Mouse (Mus musculus): ENCODE measurements around the gene Ces3a. TPM values are rescaled to one million over a fixed set of nuclear protein-coding genes. Genes with fewer than 3 reads are reported as not detected.
"Not testable (repeated sequence)": the region's sequence is repeated elsewhere in the genome, so short reads cannot be mapped to it uniquely, and the experiment has no call there.

Gene Ces3a
- total RNA-seq, 2 experiments from 2014 or later: not detected

- intact Hi-C loops (cut with DNase I); DNase-seq: not testable (repeated sequence)
Measured at GRCm38 (mm10) chr8:105088166-105088565, 39.8 kb downstream of the Ces3a start.

GRCm38 (mm10) chr8:105088581-105088980 is 40.2 kb downstream of the Ces3a start:
- intact Hi-C loops (cut with DNase I): no loop called here

GRCm38 (mm10) chr8:105093992-105094391 is 45.6 kb downstream of the Ces3a start:
- intact Hi-C loops (cut with DNase I): no loop called here
- DNase-seq: no peak

More at GRCm38 (mm10) chr8:105088581-105088980, 40.2 kb downstream of the Ces3a start:
- DNase-seq: no peak

DNA sequence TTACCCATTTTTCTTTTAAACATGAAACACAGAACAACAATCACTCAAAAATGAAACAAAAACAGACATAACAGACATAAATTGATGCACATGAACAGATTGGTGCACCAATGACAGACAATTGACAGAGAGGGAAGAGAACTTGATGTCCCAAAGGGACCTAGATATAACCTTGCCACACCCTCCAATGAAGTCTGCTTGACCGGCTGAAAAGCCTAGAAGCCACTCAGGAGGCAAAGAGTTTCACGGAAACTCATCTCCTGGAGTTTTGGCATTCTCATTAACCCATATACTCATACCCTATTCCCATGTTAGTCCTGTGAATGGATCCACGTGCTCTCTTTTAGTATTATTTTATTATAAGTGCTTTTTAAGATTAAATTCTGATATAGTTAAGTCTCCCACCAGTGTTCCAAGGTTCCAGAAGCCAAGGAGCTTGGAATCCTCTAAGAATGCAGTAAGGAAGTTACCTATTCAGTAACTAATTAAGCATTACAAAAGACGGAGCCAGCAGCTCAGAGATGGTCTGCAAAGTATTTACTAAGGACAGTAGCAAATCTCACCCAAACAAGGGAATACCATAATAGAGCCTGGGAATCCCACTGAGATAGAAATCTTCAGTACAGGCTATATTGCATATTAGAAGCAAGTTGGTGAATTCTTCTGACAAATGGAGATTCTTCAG is 53.8 kb downstream of the Ces3a start:
- DNase-seq; intact Hi-C loops (cut with DNase I): not testable (repeated sequence)

DNA sequence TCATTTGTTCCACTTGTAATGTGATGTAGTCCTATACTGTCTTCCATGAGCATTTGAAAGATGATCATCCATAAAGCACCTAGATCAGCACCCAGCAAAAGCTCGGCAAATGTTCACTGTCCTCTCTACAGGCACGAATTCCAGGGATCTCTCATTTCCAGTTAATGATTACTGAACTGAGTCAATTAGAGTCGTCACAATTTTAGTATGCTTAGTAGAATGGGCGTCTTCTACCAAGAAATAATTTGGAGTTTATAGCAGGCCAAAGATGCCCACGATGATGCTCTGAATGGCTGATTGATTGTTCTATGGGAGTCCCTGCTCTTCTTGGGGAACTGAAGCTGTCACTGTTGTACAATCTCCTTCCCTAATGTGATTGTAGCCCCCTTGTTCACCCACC is 55.3 kb downstream of the Ces3a start:
- DNase-seq; intact Hi-C loops (cut with DNase I): not testable (repeated sequence)

- intact Hi-C loops (cut with DNase I): no loop called here
- DNase-seq: no peak
Measured at GRCm38 (mm10) chr8:105104220-105104619, 55.8 kb downstream of the Ces3a start.

Other genes with a start within 250 kb of the Ces3a start
- under 1 TPM; 0.22 to 0.28 TPM for gene Ces2b, start 217.0 kb upstream of the Ces3a start, total RNA-seq (2021)
- not detected for gene Ces2c, start 201.5 kb upstream of the Ces3a start, total RNA-seq (2021)
- 1 to 10 TPM; 1.2 to 1.5 TPM for gene Ces2e, start 122.3 kb upstream of the Ces3a start, total RNA-seq (2021)
- gene Ces2f, start 101.2 kb upstream of the Ces3a start, total RNA-seq (2021): not detected
- gene Ces2g, start 86.9 kb upstream of the Ces3a start, total RNA-seq (2021): 1 to 10 TPM; 2.9 to 4.1 TPM
- not detected for gene Ces2h, start 47.7 kb upstream of the Ces3a start, total RNA-seq (2021)
- gene Ces3b, start 35.2 kb downstream of the Ces3a start, total RNA-seq (2021): not detected
- gene Ces4a, start 83.2 kb downstream of the Ces3a start, total RNA-seq (2021): not detected
- 10 to 100 TPM; 21.5 to 24.1 TPM for gene Cbfb, start 122.1 kb downstream of the Ces3a start, total RNA-seq (2021)
- gene D230025D16Rik, start 176.5 kb downstream of the Ces3a start, total RNA-seq (2021): 10 to 100 TPM; 19.1 to 20.8 TPM
- gene B3gnt9, start 206.6 kb downstream of the Ces3a start, total RNA-seq (2021): 1 to 10 TPM; 4.4 to 5.7 TPM
- gene Tradd, start 216.0 kb downstream of the Ces3a start, total RNA-seq (2021): 1 to 10 TPM; 4.9 to 5.8 TPM
- gene Fbxl8, start 216.0 kb downstream of the Ces3a start, total RNA-seq (2021): 1 to 10 TPM; 2.3 to 3.4 TPM
- gene Hsf4, start 221.2 kb downstream of the Ces3a start, total RNA-seq (2021): 1 to 10 TPM; 1.6 to 2.6 TPM
- gene Nol3, start 227.5 kb downstream of the Ces3a start, total RNA-seq (2021): 10 to 100 TPM; 19.3 to 22.1 TPM
- under 1 TPM; 0.70 to 0.97 TPM for gene 4931428F04Rik, start 241.3 kb downstream of the Ces3a start, total RNA-seq (2021)
- 1 to 10 TPM; 6.4 to 7.7 TPM for gene Exoc3l, start 247.5 kb downstream of the Ces3a start, total RNA-seq (2021)
- 10 to 100 TPM; 18.9 to 20.0 TPM for gene E2f4, start 249.1 kb downstream of the Ces3a start, total RNA-seq (2021)

Data from heart, postnatal 36 days (tissue).